Mouse (Mus musculus): ENCODE measurements at regions not wholly inside any gene's neighbourhood (a gene's known extent, or its start where the extent isn't known, plus 50 kb on each side); places are given as distances from the start of the nearest gene placed in this dataset.

- no peak overlapping the region for H3K9ac ChIP-seq (ENCODE audit: low read depth, low read length)
- WGBS: 84% methylated on average over 12 of the region's 12 CpGs
- no peaks in the 10 kb centered on the region for H3K4me1 ChIP-seq (replicated peaks; ENCODE audit: control insufficient read depth, insufficient read depth, low read length)
- no peaks in the 10 kb centered on the region for H3K27me3 ChIP-seq (replicated peaks; ENCODE audit: control insufficient read depth, insufficient read depth, low read length)
- no peak overlapping the region for H3K4me3 ChIP-seq (ENCODE audit: low read depth, low read length)
- H3K9me3 ChIP-seq (ENCODE audit: control insufficient read depth): no peaks in the 10 kb centered on the region
- no peaks in the 10 kb centered on the region for H3K36me3 ChIP-seq (ENCODE audit: control insufficient read depth, insufficient read depth)
- H3K27ac ChIP-seq (ENCODE audit: low read depth, low read length): no peak overlapping the region
- ATAC-seq: no peak
- no peak for TF ChIP-seq CTCF (IDR thresholded peaks at IDR 0.05; ENCODE audit: low read depth)
- no peak overlapping the region for H3K4me2 ChIP-seq (replicated peaks; ENCODE audit: low read depth)
These were observed 201.6 kb upstream of the Hs6st1 start for GRCm38 (mm10) chr1:35866643-35867042.

GRCm38 (mm10) chr1:35869381-35870143 is 198.6 kb upstream of the Hs6st1 start:
- H3K27me3 ChIP-seq (replicated peaks; ENCODE audit: control insufficient read depth, insufficient read depth, low read length): no peaks in the 10 kb centered on the region
- ATAC-seq: no peak
- WGBS: 56% methylated on average over 17 of the region's 17 CpGs
- no peaks in the 10 kb centered on the region for H3K9me3 ChIP-seq (ENCODE audit: control insufficient read depth)
- H3K36me3 ChIP-seq (ENCODE audit: control insufficient read depth, insufficient read depth): no peaks in the 10 kb centered on the region
- no peak overlapping the region for H3K4me3 ChIP-seq (ENCODE audit: low read depth, low read length)
- H3K4me2 ChIP-seq (replicated peaks; ENCODE audit: low read depth): no peak overlapping the region
- TF ChIP-seq CTCF (IDR thresholded peaks at IDR 0.05; ENCODE audit: low read depth): no peak
- H3K27ac ChIP-seq (ENCODE audit: low read depth, low read length): no peak overlapping the region
- H3K4me1 ChIP-seq (replicated peaks; ENCODE audit: control insufficient read depth, insufficient read depth, low read length): no peaks in the 10 kb centered on the region
- H3K9ac ChIP-seq (ENCODE audit: low read depth, low read length): no peak overlapping the region

GRCm38 (mm10) chr1:35870144-35870827 is 197.9 kb upstream of the Hs6st1 start:
- no peak for ATAC-seq
- WGBS: 83% methylated on average over 9 of the region's 9 CpGs
- no peaks in the 10 kb centered on the region for H3K27me3 ChIP-seq (replicated peaks; ENCODE audit: control insufficient read depth, insufficient read depth, low read length)
- H3K9me3 ChIP-seq (ENCODE audit: control insufficient read depth): no peaks in the 10 kb centered on the region
- no peaks in the 10 kb centered on the region for H3K4me1 ChIP-seq (replicated peaks; ENCODE audit: control insufficient read depth, insufficient read depth, low read length)
- no peak overlapping the region for H3K4me2 ChIP-seq (replicated peaks; ENCODE audit: low read depth)
- H3K9ac ChIP-seq (ENCODE audit: low read depth, low read length): no peak overlapping the region
- no peak overlapping the region for H3K27ac ChIP-seq (ENCODE audit: low read depth, low read length)
- no peak overlapping the region for H3K4me3 ChIP-seq (ENCODE audit: low read depth, low read length)
- TF ChIP-seq CTCF (IDR thresholded peaks at IDR 0.05; ENCODE audit: low read depth): no peak
- H3K36me3 ChIP-seq (ENCODE audit: control insufficient read depth, insufficient read depth): no peaks in the 10 kb centered on the region

- H3K4me2 ChIP-seq (replicated peaks; ENCODE audit: low read depth): no peak overlapping the region
- no peak for TF ChIP-seq CTCF (IDR thresholded peaks at IDR 0.05; ENCODE audit: low read depth)
- H3K27me3 ChIP-seq (replicated peaks; ENCODE audit: control insufficient read depth, insufficient read depth, low read length): no peaks in the 10 kb centered on the region
- no peaks in the 10 kb centered on the region for H3K9me3 ChIP-seq (ENCODE audit: control insufficient read depth)
- no peak overlapping the region for H3K9ac ChIP-seq (ENCODE audit: low read depth, low read length)
- no peak overlapping the region for H3K4me3 ChIP-seq (ENCODE audit: low read depth, low read length)
- ATAC-seq: no peak
- no peaks in the 10 kb centered on the region for H3K4me1 ChIP-seq (replicated peaks; ENCODE audit: control insufficient read depth, insufficient read depth, low read length)
- H3K36me3 ChIP-seq (ENCODE audit: control insufficient read depth, insufficient read depth): no peaks in the 10 kb centered on the region
- 94% methylated on average over 2 of the region's 2 CpGs for WGBS
- no peak overlapping the region for H3K27ac ChIP-seq (ENCODE audit: low read depth, low read length)
These were observed 195.2 kb upstream of the Hs6st1 start for GRCm38 (mm10) chr1:35873038-35873437.

GRCm38 (mm10) chr1:35875210-35875811 is 192.9 kb upstream of the Hs6st1 start:
- WGBS: 34% methylated on average over 11 of the region's 11 CpGs
- H3K9ac ChIP-seq (ENCODE audit: low read depth, low read length): no peak overlapping the region
- no peaks in the 10 kb centered on the region for H3K27me3 ChIP-seq (replicated peaks; ENCODE audit: control insufficient read depth, insufficient read depth, low read length)
- H3K4me1 ChIP-seq (replicated peaks; ENCODE audit: control insufficient read depth, insufficient read depth, low read length): no peaks in the 10 kb centered on the region
- H3K9me3 ChIP-seq (ENCODE audit: control insufficient read depth): no peaks in the 10 kb centered on the region
- ATAC-seq: no peak
- H3K4me2 ChIP-seq (replicated peaks; ENCODE audit: low read depth): no peak overlapping the region
- TF ChIP-seq CTCF (IDR thresholded peaks at IDR 0.05; ENCODE audit: low read depth): no peak
- H3K36me3 ChIP-seq (ENCODE audit: control insufficient read depth, insufficient read depth): no peaks in the 10 kb centered on the region
- no peak overlapping the region for H3K27ac ChIP-seq (ENCODE audit: low read depth, low read length)
- H3K4me3 ChIP-seq (ENCODE audit: low read depth, low read length): no peak overlapping the region

- no peaks in the 10 kb centered on the region for H3K36me3 ChIP-seq (ENCODE audit: control insufficient read depth, insufficient read depth)
- H3K4me2 ChIP-seq (replicated peaks; ENCODE audit: low read depth): no peak overlapping the region
- H3K9me3 ChIP-seq (ENCODE audit: control insufficient read depth): no peaks in the 10 kb centered on the region
- no peak for ATAC-seq
- H3K4me1 ChIP-seq (replicated peaks; ENCODE audit: control insufficient read depth, insufficient read depth, low read length): no peaks in the 10 kb centered on the region
- TF ChIP-seq CTCF (IDR thresholded peaks at IDR 0.05; ENCODE audit: low read depth): no peak
- WGBS: 78% methylated on average over 4 of the region's 4 CpGs
- H3K27ac ChIP-seq (ENCODE audit: low read depth, low read length): no peak overlapping the region
- no peaks in the 10 kb centered on the region for H3K27me3 ChIP-seq (replicated peaks; ENCODE audit: control insufficient read depth, insufficient read depth, low read length)
- H3K9ac ChIP-seq (ENCODE audit: low read depth, low read length): no peak overlapping the region
- no peak overlapping the region for H3K4me3 ChIP-seq (ENCODE audit: low read depth, low read length)
These were observed 189.8 kb upstream of the Hs6st1 start for GRCm38 (mm10) chr1:35878426-35878825.

All from intestine, postnatal 0 days (tissue).